Mouse (Mus musculus) ovary, postnatal 36 days (tissue): ENCODE measurements at regions not wholly inside any gene's neighbourhood (a gene's known extent, or its start where the extent isn't known, plus 50 kb on each side); places are given as distances from the start of the nearest gene placed in this dataset.

Experiments used
- DNase-seq: peaks from one replicate; pipeline ENCODE4 v3.0.0; 2022; ENCODE audit warnings: low spot score, mixed read lengths

GRCm38 (mm10) chr7:123059718-123060337, 63.9 kb upstream of the Tnrc6a start:
- DNase-seq = no peak

GRCm38 (mm10) chr7:123063264-123064011, 60.2 kb upstream of the Tnrc6a start:
- no peak for DNase-seq

GRCm38 (mm10) chr7:123065951-123066351, 57.7 kb upstream of the Tnrc6a start:
- DNase-seq = peak; percentile 8

GRCm38 (mm10) chr7:123067396-123067795, 56.3 kb upstream of the Tnrc6a start:
- DNase-seq = no peak

- no peak for DNase-seq
Observed at GRCm38 (mm10) chr7:123068241-123068640, 55.4 kb upstream of the Tnrc6a start.

GRCm38 (mm10) chr7:123068715-123069273, 54.9 kb upstream of the Tnrc6a start:
- peak; percentile 12 for DNase-seq

GRCm38 (mm10) chr7:123069280-123069679, 54.4 kb upstream of the Tnrc6a start:
- no peak for DNase-seq

GRCm38 (mm10) chr7:123070861-123071260, 52.8 kb upstream of the Tnrc6a start:
- no peak for DNase-seq
